Comparison of ENCODE assay signal across 22 mouse cellular contexts in genomic region chr4:98960243-98960642, GRCm38 (mm10). TPM values are rescaled to one million over a fixed set of nuclear protein-coding genes. Genes with fewer than 3 reads are reported as not detected.
A peak's percentile ranks its signal among the peaks of the same experiment; 100 is the strongest.
DNase-seq lines count a peak whose midpoint lies in the region; ATAC-seq and TF ChIP-seq lines count a peak whose summit lies in the region.
"Had no signal": no experiment of that assay in that cellular context is flagged by ENCODE, and none has a peak within 500 bp of the region (broad histone marks: within the 10 kb centered on the region; RNA-seq: fewer than 3 reads in every experiment).

No protein-coding gene starts in this region.

- ATAC-seq in kidney, embryonic 14.5 days (ENCODE audit: low FRiP score, low TSS enrichment) = no peak
- ATAC-seq in liver, embryonic 16.5 days (ENCODE audit: low read depth) = peak; percentile 94
- ATAC-seq: CD4-positive, CD25-positive, alpha-beta regulatory T cell, adult 4 months; forebrain, embryonic 15.5 days; inflammation-experienced regulatory T-cells, adult 6 months; midbrain, embryonic 13.5 days had no signal

- no peaks in the 10 kb centered on the region for H3K9me3 ChIP-seq in kidney, embryonic 14.5 days (ENCODE audit: control insufficient read depth, low read length)
- H3K9me3 ChIP-seq in liver, embryonic 16.5 days (replicated peaks; ENCODE audit: control insufficient read depth, low read length) = no peaks in the 10 kb centered on the region
- H3K9me3 ChIP-seq: embryonic facial prominence, embryonic 10.5 days; forebrain, embryonic 15.5 days; limb, embryonic 13.5 days; lung, embryonic 15.5 days; megakaryocyte, embryonic 14.5 days; midbrain, embryonic 13.5 days had no signal

- peaks cover 53% of the 10 kb centered on the region for H3K36me3 ChIP-seq in kidney, embryonic 14.5 days (ENCODE audit: control insufficient read depth, insufficient read depth, low read length)
- no peaks in the 10 kb centered on the region for H3K36me3 ChIP-seq in kidney, adult 2 months (ENCODE audit: control insufficient read depth, insufficient read depth, low read length)
- no peaks in the 10 kb centered on the region; the same call in none of the 2 replicates for H3K36me3 ChIP-seq in liver, embryonic 16.5 days (ENCODE audit: control insufficient read depth, insufficient read depth)

- 88% methylated on average over 3 of the region's 3 CpGs for WGBS in kidney, embryonic 14.5 days
- 46% methylated on average over 3 of the region's 3 CpGs for WGBS in kidney, adult 2 months
- 47% methylated on average over 3 of the region's 3 CpGs for WGBS in liver, embryonic 16.5 days (ENCODE audit: insufficient replicate concordance)

- H3K9ac ChIP-seq in kidney, embryonic 14.5 days (ENCODE audit: low read depth, low read length) = no peak overlapping the region
- no peak overlapping the region for H3K9ac ChIP-seq in liver, embryonic 16.5 days (ENCODE audit: low read depth, low read length)
- H3K9ac ChIP-seq: forebrain, embryonic 15.5 days; hindbrain, embryonic 14.5 days; limb, embryonic 13.5 days; lung, embryonic 15.5 days; midbrain, embryonic 13.5 days had no signal

- H3K27me3 ChIP-seq in kidney, embryonic 14.5 days (ENCODE audit: control insufficient read depth, insufficient read depth, low read length) = no peaks in the 10 kb centered on the region
- H3K27me3 ChIP-seq in kidney, adult 2 months (replicated peaks; ENCODE audit: control insufficient read depth, insufficient read depth, low read length) = no peaks in the 10 kb centered on the region
- H3K27me3 ChIP-seq in liver, embryonic 16.5 days (ENCODE audit: control insufficient read depth, insufficient read depth, low read depth, low read length) = no peaks in the 10 kb centered on the region
- H3K27me3 ChIP-seq: forebrain, embryonic 15.5 days; limb, embryonic 13.5 days; lung, embryonic 15.5 days; megakaryocyte, embryonic 14.5 days; midbrain, embryonic 13.5 days had no signal

- peak; percentile 85 for DNase-seq in kidney, adult 11 months
- DNase-seq in kidney, adult 2 months = peak; percentile 89
- peak; percentile 39 for DNase-seq in kidney, postnatal 10 days
- DNase-seq in right cerebral cortex, postnatal 25 days = no peak
- DNase-seq in cerebellum, adult 9-10 months = no peak
- no peak for DNase-seq in right cerebral cortex, postnatal 4 days
- DNase-seq: adrenal gland, postnatal 36 days; cerebellum, adult 9-11 months; gastrocnemius, postnatal 14 days; heart, adult 18-20 months; lung, postnatal 36 days had no signal

- no peak overlapping the region for H3K27ac ChIP-seq in kidney, embryonic 14.5 days (ENCODE audit: low read depth, low read length)
- H3K27ac ChIP-seq in kidney, adult 2 months (ENCODE audit: insufficient read depth, low read depth, low read length) = no peak overlapping the region; the same call in 1 of the 2 replicates
- no peak overlapping the region for H3K27ac ChIP-seq in liver, embryonic 16.5 days (ENCODE audit: low read length)
- H3K27ac ChIP-seq: embryonic facial prominence, embryonic 10.5 days; forebrain, embryonic 15.5 days; hindbrain, embryonic 14.5 days; limb, embryonic 13.5 days; lung, embryonic 15.5 days; midbrain, embryonic 13.5 days had no signal

- no peak overlapping the region for H3K4me2 ChIP-seq in kidney, embryonic 14.5 days (replicated peaks; ENCODE audit: low read depth, low read length)
- no peak overlapping the region for H3K4me2 ChIP-seq in liver, embryonic 16.5 days (ENCODE audit: low read depth, low read length)
- H3K4me2 ChIP-seq: forebrain, embryonic 15.5 days; hindbrain, embryonic 14.5 days; limb, embryonic 13.5 days; lung, embryonic 15.5 days; midbrain, embryonic 13.5 days had no signal

- no peak for TF ChIP-seq CTCF in kidney, adult 2 months (conservative IDR thresholded peaks at IDR 0.05; ENCODE audit: insufficient read depth, insufficient read length, low read depth, low read length)

- no peak overlapping the region for H3K4me3 ChIP-seq in kidney, embryonic 14.5 days (ENCODE audit: low read length)
- no peak overlapping the region for H3K4me3 ChIP-seq in kidney, adult 2 months (ENCODE audit: insufficient read depth, low read depth, low read length)
- no peak overlapping the region for H3K4me3 ChIP-seq in liver, embryonic 16.5 days (ENCODE audit: low read depth, low read length)
- H3K4me3 ChIP-seq: embryonic facial prominence, embryonic 10.5 days; forebrain, embryonic 15.5 days; limb, embryonic 13.5 days; lung, embryonic 15.5 days; megakaryocyte, embryonic 14.5 days; midbrain, embryonic 13.5 days had no signal

- H3K4me1 ChIP-seq in kidney, embryonic 14.5 days (ENCODE audit: control insufficient read depth, insufficient read depth, low read length) = no peaks in the 10 kb centered on the region
- no peaks in the 10 kb centered on the region for H3K4me1 ChIP-seq in kidney, adult 2 months (ENCODE audit: control insufficient read depth, insufficient read depth, low read length)
- H3K4me1 ChIP-seq in liver, embryonic 16.5 days (ENCODE audit: control insufficient read depth, low read depth, low read length) = no peaks in the 10 kb centered on the region
- H3K4me1 ChIP-seq: embryonic facial prominence, embryonic 10.5 days; forebrain, embryonic 15.5 days; limb, embryonic 13.5 days; lung, embryonic 15.5 days; megakaryocyte, embryonic 14.5 days; midbrain, embryonic 13.5 days had no signal

- no peak for TF ChIP-seq POLR2A in kidney, adult 2 months (IDR thresholded peaks at IDR 0.05; ENCODE audit: low read depth, low read length)

RNA-seq across cellular contexts. Expression of gene Usp1, which starts 36.6 kb away (rescaled TPM):
- polyA plus RNA-seq in kidney, embryonic 14.5 days (2014; fragmentation: Nextera tagmentation; extraction: Ambion mirVana) = 109 and 141 TPM in 2 replicates
- 21.2 and 34.0 TPM in 2 replicates for polyA plus RNA-seq in kidney, adult 2 months (2012; rRNA removed)
- 41.1 and 41.7 TPM in 2 replicates for polyA plus RNA-seq in liver, embryonic 16.5 days (2015; fragmentation: Nextera tagmentation; extraction: Ambion mirVana)

Comparison
In these comparisons a context has a peak if more than half of its experiments do, and no peak if none do; other contexts are left out.
1. DNase-seq: peak in kidney, adult 11 months (single experiment), kidney, adult 2 months (single experiment) and kidney, postnatal 10 days (single experiment); none in right cerebral cortex, postnatal 25 days (single experiment), cerebellum, adult 9-10 months (single experiment) and right cerebral cortex, postnatal 4 days (single experiment).